Mouse (Mus musculus) MEL-GATA-1-ER (cell line): ENCODE data around the gene Slit3.

ENCODE experiments used
- DNase-seq: peaks from one replicate; pipeline ENCODE4 v3.0.0-alpha.2; 2012; ENCODE audit warnings: low read depth; ENCODE audit errors: extremely low read depth

Gene Slit3

GRCm38 (mm10) chr11:35569957-35570356, 448.9 kb downstream of the Slit3 start:
- DNase-seq = no peak

GRCm38 (mm10) chr11:35571910-35572309, 450.9 kb downstream of the Slit3 start:
- DNase-seq = no peak

- DNase-seq = no peak
Observed at GRCm38 (mm10) chr11:35578796-35579195, 457.8 kb downstream of the Slit3 start.

GRCm38 (mm10) chr11:35582591-35582990, 461.6 kb downstream of the Slit3 start:
- no peak for DNase-seq

GRCm38 (mm10) chr11:35583633-35584032, 462.6 kb downstream of the Slit3 start:
- no peak for DNase-seq

GRCm38 (mm10) chr11:35587174-35587959, 466.3 kb downstream of the Slit3 start:
- no peak for DNase-seq

- no peak for DNase-seq
Observed at GRCm38 (mm10) chr11:35589892-35590291, 468.9 kb downstream of the Slit3 start.

- DNase-seq = no peak
Observed at GRCm38 (mm10) chr11:35593146-35594034, 472.4 kb downstream of the Slit3 start.

GRCm38 (mm10) chr11:35596064-35596463, 475.0 kb downstream of the Slit3 start:
- no peak for DNase-seq

GRCm38 (mm10) chr11:35597882-35598281, 476.9 kb downstream of the Slit3 start:
- no peak for DNase-seq

- DNase-seq = no peak
Observed at GRCm38 (mm10) chr11:35598732-35599131, 477.7 kb downstream of the Slit3 start.

GRCm38 (mm10) chr11:35601652-35602240, 480.7 kb downstream of the Slit3 start:
- DNase-seq = no peak

GRCm38 (mm10) chr11:35602586-35602985, 481.6 kb downstream of the Slit3 start:
- DNase-seq = no peak

- DNase-seq = no peak
Observed at GRCm38 (mm10) chr11:35603946-35604345, 482.9 kb downstream of the Slit3 start.

GRCm38 (mm10) chr11:35604848-35605790, 484.1 kb downstream of the Slit3 start:
- DNase-seq = no peak

- no peak for DNase-seq
Observed at GRCm38 (mm10) chr11:35607191-35607590, 486.2 kb downstream of the Slit3 start.

- DNase-seq = no peak
Observed at GRCm38 (mm10) chr11:35608794-35609193, 487.8 kb downstream of the Slit3 start.

- no peak for DNase-seq
Observed at GRCm38 (mm10) chr11:35612262-35612896, 491.4 kb downstream of the Slit3 start.

GRCm38 (mm10) chr11:35614530-35614929, 493.5 kb downstream of the Slit3 start:
- DNase-seq = no peak

- DNase-seq = no peak
Observed at GRCm38 (mm10) chr11:35619421-35619820, 498.4 kb downstream of the Slit3 start.
